Mouse (Mus musculus): Measurements from ENCODE around the gene Abraxas2. TPM values are rescaled to one million over a fixed set of nuclear protein-coding genes. Genes with fewer than 3 reads are reported as not detected.

Abraxas2 gene
- total RNA-seq, 2 experiments from 2014 or later: 26.6 to 27.8 TPM

GRCm38 (mm10) chr7:132896206-132896815, 37.3 kb downstream of the Abraxas2 start:
- no peak for DNase-seq (ENCODE audit: low spot score in 2 of 2)

DNA sequence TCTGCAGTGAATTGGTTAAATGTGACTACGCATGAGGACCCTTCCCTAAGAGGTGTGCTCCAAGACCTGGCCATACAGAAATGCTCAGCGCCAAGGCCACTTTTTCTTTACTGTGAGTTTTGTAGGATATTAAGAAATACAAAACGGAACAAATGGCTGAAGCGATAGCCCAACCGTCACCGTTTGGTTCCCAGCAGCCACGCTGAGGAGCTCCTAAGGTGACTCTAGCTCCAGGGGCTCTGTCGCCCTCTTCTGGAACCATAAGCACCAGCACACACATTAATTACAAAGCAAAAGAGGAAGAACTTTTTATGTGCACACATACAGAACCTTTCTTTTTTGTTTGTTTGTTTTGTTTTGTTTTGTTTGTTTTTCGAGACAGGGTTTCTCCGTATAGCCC, 38.2 kb downstream of the Abraxas2 start:
- DNase-seq (ENCODE audit: low spot score in 2 of 2): no peak

DNA sequence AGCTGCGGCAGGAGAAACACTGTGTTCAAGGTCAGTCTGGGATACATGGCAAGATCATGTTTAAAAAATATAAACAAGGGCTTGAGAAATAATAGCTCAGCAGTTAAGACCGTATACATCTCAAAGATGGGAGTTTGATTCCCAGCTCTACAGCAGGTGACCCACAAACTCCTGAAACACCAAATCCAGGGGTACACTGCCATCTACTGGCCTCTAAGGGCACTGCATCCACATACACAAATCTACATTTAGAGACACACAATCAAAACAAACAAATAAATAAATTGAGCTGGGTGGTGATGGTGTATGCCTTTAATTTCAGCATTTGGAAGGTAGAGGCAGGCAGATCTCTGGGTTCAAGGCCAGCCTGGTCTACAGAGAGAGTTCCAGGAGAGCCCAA, 39.2 kb downstream of the Abraxas2 start:
- DNase-seq (ENCODE audit: low spot score in 2 of 2): no peak

DNA sequence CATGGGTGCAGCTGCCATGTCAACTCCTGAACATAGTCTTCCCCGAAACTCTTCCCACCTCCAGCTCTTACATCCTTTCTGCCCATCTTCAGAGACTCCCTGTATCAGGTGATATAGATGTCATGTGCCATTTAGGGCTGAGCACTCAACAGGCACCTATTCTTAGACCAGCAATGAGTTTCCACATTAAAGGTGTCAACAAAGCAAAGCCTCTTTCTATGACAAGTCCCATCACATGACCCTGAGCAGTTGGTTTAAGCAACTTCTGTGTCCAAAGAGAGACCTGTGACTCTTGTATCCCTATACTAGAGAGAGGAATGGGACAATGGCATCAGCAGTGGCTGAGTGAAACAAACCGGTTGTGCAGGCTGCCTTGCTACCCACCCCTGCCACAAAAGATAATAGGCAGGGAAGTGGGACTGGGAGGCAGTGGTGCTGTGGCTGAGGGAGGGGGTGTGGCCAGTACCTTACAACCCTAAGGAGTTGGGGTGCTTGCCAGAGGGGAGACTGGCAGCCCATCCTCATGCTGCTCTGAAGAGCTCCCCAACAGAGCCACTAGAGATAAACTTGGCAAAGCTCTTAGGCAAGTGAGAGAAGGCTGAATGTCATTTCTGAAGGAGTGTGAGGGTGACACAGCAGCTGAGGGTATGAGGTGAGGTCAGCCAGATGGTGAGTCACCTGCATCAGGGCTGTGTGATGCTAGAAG, 42.0 kb downstream of the Abraxas2 start:
- DNase-seq (ENCODE audit: low spot score in 2 of 2): no peak

DNA sequence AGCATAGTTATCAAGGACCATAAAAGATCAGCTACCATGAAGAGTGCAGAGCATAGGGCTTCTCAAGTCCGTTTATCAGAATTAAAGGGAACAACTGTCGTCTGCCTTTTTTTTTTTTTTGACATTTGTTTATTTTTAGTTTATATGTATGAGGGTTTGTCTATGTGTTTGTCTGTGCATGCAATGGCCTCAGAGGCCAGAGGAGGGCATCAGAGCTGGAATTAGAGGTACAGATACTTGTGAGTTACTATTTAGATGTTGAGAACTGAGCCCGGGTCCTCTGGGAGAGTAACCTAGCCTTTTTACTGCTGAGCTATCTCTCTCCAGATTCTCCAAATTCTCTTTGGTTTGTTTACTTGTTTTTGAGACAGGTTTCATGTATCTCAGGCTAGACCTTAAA, 44.8 kb downstream of the Abraxas2 start:
- DNase-seq (ENCODE audit: low spot score in 2 of 2): no peak

DNA sequence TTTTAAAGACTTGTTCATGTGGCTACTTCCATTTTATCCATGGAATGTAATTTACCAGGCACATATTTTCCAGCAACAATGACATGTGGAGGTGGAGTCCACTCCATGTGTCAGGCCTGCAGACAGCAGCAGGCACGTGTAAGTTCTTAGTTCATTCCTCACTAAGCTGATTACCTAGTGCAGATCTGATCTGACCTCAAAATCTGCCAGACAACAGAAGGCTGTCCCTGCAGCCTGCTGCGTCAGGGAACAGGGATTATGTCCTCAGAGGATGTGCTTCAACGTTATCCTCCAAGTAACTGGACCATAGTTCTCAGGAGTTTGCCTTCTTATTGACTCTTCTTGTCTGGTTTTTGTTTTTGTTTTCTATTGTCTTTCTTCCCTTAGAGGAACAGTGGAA, 62.9 kb downstream of the Abraxas2 start:
- DNase-seq (ENCODE audit: low spot score in 2 of 2): no peak

GRCm38 (mm10) chr7:132925227-132925626, 66.2 kb downstream of the Abraxas2 start:
- no peak for DNase-seq (ENCODE audit: low spot score in 2 of 2)

DNA sequence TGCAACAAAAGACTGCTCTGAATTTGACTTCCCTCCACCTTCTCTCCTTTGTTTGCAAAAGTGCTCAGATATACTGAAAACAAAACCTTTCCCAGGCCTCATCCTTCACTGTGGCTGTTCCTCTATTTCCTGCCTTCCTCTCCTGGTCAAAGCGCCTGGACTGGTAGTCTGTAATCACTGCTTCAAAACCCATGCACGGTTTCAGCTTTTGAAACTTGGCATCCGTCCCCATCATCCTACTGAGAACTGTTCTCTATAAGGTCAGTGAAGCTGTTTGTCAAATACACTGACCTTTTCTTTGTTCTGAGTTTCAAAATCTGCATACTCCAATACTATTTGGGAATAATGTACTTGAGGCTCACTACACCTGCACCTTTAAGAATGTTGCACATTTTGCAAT, 68.2 kb downstream of the Abraxas2 start:
- DNase-seq (ENCODE audit: low spot score in 2 of 2): no peak

- DNase-seq (ENCODE audit: low spot score in 2 of 2): no peak
These were observed 71.0 kb downstream of the Abraxas2 start for GRCm38 (mm10) chr7:132930055-132930454.

DNA sequence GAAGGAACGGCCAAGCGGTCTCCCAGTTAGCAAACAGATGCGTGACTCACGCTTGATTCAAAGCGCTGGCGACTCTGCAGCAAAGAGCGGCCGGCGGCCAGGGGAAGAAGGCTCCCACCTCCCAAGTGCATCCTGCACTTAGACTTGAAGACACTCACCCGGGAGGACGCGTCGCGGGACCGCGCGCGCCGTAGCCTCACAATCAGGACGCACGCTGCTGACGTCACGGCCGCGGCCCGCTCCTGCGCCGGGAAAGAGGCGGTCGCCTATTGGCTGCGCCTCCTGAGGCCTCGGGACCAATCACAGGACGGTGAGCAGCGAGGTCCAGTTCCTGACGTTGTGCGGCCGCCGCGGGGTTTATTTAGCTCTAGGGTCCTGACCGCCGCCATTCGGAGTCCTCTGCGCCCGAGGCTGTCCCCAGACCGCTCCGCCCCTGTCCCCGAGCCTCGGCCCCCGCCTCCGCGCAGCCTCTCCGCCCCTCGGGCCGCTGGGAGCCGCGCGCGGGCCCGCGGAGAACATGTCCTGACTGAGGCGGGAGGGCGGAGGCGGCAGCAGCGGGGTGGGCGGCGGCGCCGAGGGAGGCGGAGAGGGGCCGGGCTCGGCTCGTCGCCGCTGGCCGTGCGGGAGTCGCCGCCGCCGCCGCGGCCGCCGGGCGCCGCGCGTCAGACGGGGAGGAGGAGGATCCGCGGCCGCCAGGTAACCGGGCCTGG, 72.0 kb downstream of the Abraxas2 start, which contains the start of gene Zranb1:
TSS of gene Zranb1 (plus strand) at position 293 of the 710 bp plus-strand sequence.
- peak; percentile 98 to 100 for DNase-seq (ENCODE audit: low spot score in 2 of 2)

DNA sequence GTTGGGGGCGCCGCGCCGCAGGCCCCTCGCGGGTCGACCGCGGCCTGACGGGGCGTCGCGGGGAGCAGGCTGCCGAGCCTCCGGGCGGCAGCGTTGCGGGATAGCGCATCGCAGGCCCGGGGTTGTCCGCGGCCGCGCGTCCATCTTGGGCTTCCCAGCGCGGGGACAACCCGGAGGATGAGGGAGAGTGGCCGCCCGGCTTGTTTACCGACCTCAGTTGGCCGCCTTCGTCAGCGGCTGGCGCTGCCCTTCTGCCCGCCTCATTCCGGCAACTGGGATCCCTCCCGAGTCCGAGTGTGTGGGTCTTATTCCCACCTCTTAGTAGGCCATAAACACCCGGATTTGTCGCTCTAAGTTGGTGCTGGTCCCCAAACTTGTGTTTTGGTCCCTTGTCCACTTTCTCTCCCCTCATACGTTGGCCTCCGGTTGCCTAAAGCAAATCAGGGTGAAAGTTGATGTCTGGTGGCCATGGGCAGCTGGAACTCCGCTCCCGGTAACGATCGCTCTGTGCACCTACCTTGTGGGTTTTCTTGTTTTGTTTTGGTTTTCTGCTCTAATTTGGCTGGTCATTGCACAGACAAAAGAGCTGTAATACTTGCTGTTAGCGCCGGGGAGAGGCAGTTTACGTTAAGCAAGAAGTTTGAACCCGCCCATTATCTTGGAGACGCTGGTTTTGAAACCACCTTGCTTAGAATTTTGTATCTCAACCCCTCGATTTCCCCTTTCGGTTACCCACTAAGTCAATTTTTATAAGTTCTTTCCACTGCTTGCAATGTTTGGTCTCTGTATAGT, 72.7 kb downstream of the Abraxas2 start:
- DNase-seq (ENCODE audit: low spot score in 2 of 2): peak in 1 of 2 experiments; percentile 26

DNA sequence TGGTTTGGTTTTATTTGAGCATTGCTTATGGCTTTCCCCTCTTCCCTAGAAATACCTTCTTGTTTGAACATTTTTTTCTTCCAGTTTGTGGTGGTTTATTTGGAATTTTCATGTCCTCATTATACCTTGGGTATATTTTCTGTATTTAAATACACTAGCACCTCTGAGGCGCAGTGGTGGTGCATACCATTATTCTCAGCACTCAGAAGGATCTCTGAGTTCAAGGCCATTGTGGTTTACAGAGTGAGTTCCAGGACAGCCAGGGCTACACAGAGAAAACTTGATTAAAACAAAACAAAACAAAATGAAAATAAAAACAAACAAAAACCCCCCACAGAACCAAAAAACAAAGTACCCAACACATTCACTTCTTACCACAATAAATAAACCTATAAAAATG, 74.3 kb downstream of the Abraxas2 start:
- no peak for DNase-seq (ENCODE audit: low spot score in 2 of 2)

Other genes with a start within 250 kb of the Abraxas2 start
- 10 to 100 TPM; 20.3 to 26.5 TPM for gene Lhpp, start 248.6 kb upstream of the Abraxas2 start, total RNA-seq (2021)
- gene Fam53b, start 45.3 kb upstream of the Abraxas2 start, total RNA-seq (2021): 10 to 100 TPM; 50.6 to 51.7 TPM
- gene Eef1akmt2, start 6.6 kb upstream of the Abraxas2 start, total RNA-seq (2021): 10 to 100 TPM; 33.4 to 33.9 TPM
- 10 to 100 TPM; 42.9 to 43.3 TPM for gene Zranb1, start 71.9 kb downstream of the Abraxas2 start, total RNA-seq (2021)